Mouse (Mus musculus): ENCODE results near the gene Sgsm3.

GRCm38 (mm10) chr15:80928811-80929355 lies 48.7 kb upstream of the Sgsm3 start:
- TF ChIP-seq CTCF (IDR thresholded peaks at IDR 0.05; ENCODE audit: low read depth) (no peak), EP300 (IDR thresholded peaks at IDR 0.05; ENCODE audit: low read depth) (no peak)

Measured in liver, embryonic 14.5 days (tissue).